ENCODE assay signal across 7 mouse cellular contexts in genomic region chr2:167631591-167632448, GRCm38 (mm10). TPM values are rescaled to one million over a fixed set of nuclear protein-coding genes. Genes with fewer than 3 reads are reported as not detected.
DNase-seq lines count a peak whose midpoint lies in the region; ATAC-seq lines count a peak whose summit lies in the region.

Gene Ube2v1 (minus strand): TSS chr2:167632095.

- peaks cover 64% of the 10 kb centered on the region for H3K4me1 ChIP-seq in embryonic facial prominence, embryonic 10.5 days
- H3K4me1 ChIP-seq in limb, embryonic 10.5 days = peaks cover 56% of the 10 kb centered on the region
- peaks cover 63% of the 10 kb centered on the region for H3K4me1 ChIP-seq in midbrain, embryonic 13.5 days (replicated peaks)

- H3K36me3 ChIP-seq in embryonic facial prominence, embryonic 10.5 days (replicated peaks) = peaks cover 29% of the 10 kb centered on the region
- H3K36me3 ChIP-seq in limb, embryonic 10.5 days = peaks cover 31% of the 10 kb centered on the region
- H3K36me3 ChIP-seq in midbrain, embryonic 13.5 days = peaks cover 20% of the 10 kb centered on the region

- peak within 1 kb of the TSS; percentile 98 for H3K27ac ChIP-seq in embryonic facial prominence, embryonic 10.5 days (replicated peaks)
- peak within 1 kb of the TSS; percentile 97 for H3K27ac ChIP-seq in limb, embryonic 10.5 days
- peak within 1 kb of the TSS; percentile 90 for H3K27ac ChIP-seq in midbrain, embryonic 13.5 days

- peak within 1 kb of the TSS; percentile 90 for H3K4me2 ChIP-seq in midbrain, embryonic 13.5 days (replicated peaks)

- peak within 1 kb of the TSS; percentile 93 for H3K9ac ChIP-seq in midbrain, embryonic 13.5 days (replicated peaks)

- WGBS in embryonic facial prominence, embryonic 10.5 days = under 1% methylated on average over 87 of the region's 87 CpGs
- WGBS in limb, embryonic 10.5 days = 1% methylated on average over 86 of the region's 87 CpGs
- WGBS in midbrain, embryonic 13.5 days = 1% methylated on average over 70 of the region's 87 CpGs

- H3K4me3 ChIP-seq in embryonic facial prominence, embryonic 10.5 days = peak within 1 kb of the TSS; percentile 99
- H3K4me3 ChIP-seq in limb, embryonic 10.5 days = peak within 1 kb of the TSS; percentile 87
- H3K4me3 ChIP-seq in midbrain, embryonic 13.5 days (replicated peaks) = peak within 1 kb of the TSS; percentile 90

- peak; percentile 98 for DNase-seq in adrenal gland, postnatal 10 days
- peak; percentile 99 for DNase-seq in embryonic facial prominence, embryonic 10.5 days (ENCODE audit: low spot score)
- peak; percentile 98 for DNase-seq in kidney, adult 11 months
- peak; percentile 98 for DNase-seq in limb, embryonic 10.5 days (ENCODE audit: low spot score)
- DNase-seq in spleen, adult 12 weeks (ENCODE audit: low spot score) = peak; percentile 98

- H3K27me3 ChIP-seq in embryonic facial prominence, embryonic 10.5 days (replicated peaks; ENCODE audit: low read depth, poor library complexity, severe bottlenecking) = no peaks in the 10 kb centered on the region
- no peaks in the 10 kb centered on the region for H3K27me3 ChIP-seq in limb, embryonic 10.5 days (ENCODE audit: low read depth, poor library complexity, severe bottlenecking)
- H3K27me3 ChIP-seq in midbrain, embryonic 13.5 days = no peaks in the 10 kb centered on the region

- H3K9me3 ChIP-seq in embryonic facial prominence, embryonic 10.5 days = no peaks in the 10 kb centered on the region
- H3K9me3 ChIP-seq in limb, embryonic 10.5 days (replicated peaks) = no peaks in the 10 kb centered on the region
- H3K9me3 ChIP-seq in midbrain, embryonic 13.5 days = no peaks in the 10 kb centered on the region

- ATAC-seq in granulocyte monocyte progenitor cell, adult 5-6 weeks (replicated peaks; ENCODE audit: poor library complexity, severe bottlenecking) = peak; percentile 84
- ATAC-seq in midbrain, embryonic 13.5 days = peak; percentile 83

RNA-seq across cellular contexts. Expression of gene Ube2v1, which starts in this region (rescaled TPM):
- 100 to 1,000 TPM; 159 to 162 TPM for total RNA-seq in adrenal gland, postnatal 10 days (2021)
- polyA plus RNA-seq in embryonic facial prominence, embryonic 10.5 days (2016; fragmentation: Nextera tagmentation; extraction: Ambion mirVana) = 384 and 394 TPM in 2 replicates
- total RNA-seq in granulocyte monocyte progenitor cell, adult 5-6 weeks (2014; fragmentation: Nextera tagmentation) = 112 and 155 TPM in 2 replicates
- 49.7 and 50.5 TPM in 2 replicates for total RNA-seq in granulocyte monocyte progenitor cell, adult 5-6 weeks (2017)
- polyA plus RNA-seq in limb, embryonic 10.5 days (2016; fragmentation: Nextera tagmentation; extraction: Ambion mirVana) = 375 and 404 TPM in 2 replicates
- 298 and 301 TPM in 2 replicates for polyA plus RNA-seq in midbrain, embryonic 13.5 days (2015; fragmentation: Nextera tagmentation; extraction: Ambion mirVana)

Comparison
In these comparisons a context has a peak if more than half of its experiments do, and no peak if none do; other contexts are left out.
1. Peak in every context shown above with its lines: DNase-seq, ATAC-seq, H3K4me3 ChIP-seq and H3K27ac ChIP-seq.